Mouse (Mus musculus) left cerebral cortex, adult 18-20 months (tissue): ENCODE measurements at regions not wholly inside any gene's neighbourhood (a gene's known extent, or its start where the extent isn't known, plus 50 kb on each side); places are given as distances from the start of the nearest gene placed in this dataset.

Experiments
- DNase-seq, 2 experiments: peaks; one replicate each; pipeline ENCODE4 v3.0.0; 2021 to 2022; ENCODE audit warnings: low spot score in 2 of 2, mixed read lengths in 1 of 2

DNA sequence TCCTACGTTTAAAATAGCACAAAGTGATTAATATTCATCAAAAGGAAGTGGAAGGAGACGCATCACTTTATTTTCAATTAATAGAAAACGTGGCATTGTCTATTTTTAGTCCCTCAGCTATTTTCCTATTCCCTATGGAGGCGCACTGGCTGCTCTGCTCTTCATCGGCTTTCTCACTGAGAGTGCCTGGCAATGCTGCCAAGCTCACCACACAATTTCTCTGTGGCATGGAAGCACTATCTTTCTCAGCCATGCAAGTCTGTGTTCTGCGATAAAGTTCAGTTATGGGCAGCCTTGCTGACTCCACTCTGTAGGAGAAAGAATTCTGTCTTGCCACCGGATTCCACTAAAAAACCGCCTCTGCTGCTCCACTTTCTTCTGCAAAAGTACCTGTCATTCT lies 67.1 kb upstream of the Mgat4c start:
- peak in 1 of 2 experiments; percentile 2 for DNase-seq
